Mouse (Mus musculus) c-Kit-positive CD71-positive TER-119-positive erythroid progenitor cells, embryonic 14.5 days (primary cell): Measurements from ENCODE around the gene Akr1b8.
A peak's percentile ranks its signal among the peaks of the same experiment; 100 is the strongest.
"Not testable (repeated sequence)": the region's sequence is repeated elsewhere in the genome, so short reads cannot be mapped to it uniquely, and the experiment has no call there.

ENCODE experiments used
- DNase-seq: peaks from one replicate; pipeline ENCODE4 v3.0.0-alpha.2; 2013; ENCODE audit warnings: low spot score

The Akr1b8 gene

GRCm38 (mm10) chr6:34350037-34350699, 3.8 kb upstream of the Akr1b8 start:
- no peak for DNase-seq

- not testable (repeated sequence) for DNase-seq
Observed at GRCm38 (mm10) chr6:34351481-34351880, 2.4 kb upstream of the Akr1b8 start.

DNA sequence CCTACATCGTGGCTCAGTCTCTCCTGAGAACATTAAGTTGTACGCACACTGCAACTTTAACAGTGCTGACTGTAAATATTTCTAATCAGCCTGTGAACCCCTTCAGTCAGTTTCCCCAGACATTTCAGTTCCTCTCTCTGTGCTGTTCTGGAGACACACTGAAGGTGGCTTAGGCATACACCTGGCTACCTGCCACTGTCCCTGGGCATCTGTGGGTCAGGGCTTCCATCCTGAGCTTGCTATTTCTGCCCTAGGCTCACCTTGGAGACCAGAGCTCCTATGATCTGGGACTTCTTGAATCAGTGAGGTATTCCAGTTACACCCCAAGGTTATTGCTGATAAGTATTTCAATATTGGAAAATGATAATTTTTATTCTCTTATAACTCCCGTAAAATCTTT, 1.5 kb upstream of the Akr1b8 start:
- no peak for DNase-seq

- DNase-seq: no peak
Observed at GRCm38 (mm10) chr6:34354354-34355348, 732 bp downstream of the Akr1b8 start.

GRCm38 (mm10) chr6:34355349-34355747, 1.4 kb downstream of the Akr1b8 start:
- DNase-seq: no peak

DNA sequence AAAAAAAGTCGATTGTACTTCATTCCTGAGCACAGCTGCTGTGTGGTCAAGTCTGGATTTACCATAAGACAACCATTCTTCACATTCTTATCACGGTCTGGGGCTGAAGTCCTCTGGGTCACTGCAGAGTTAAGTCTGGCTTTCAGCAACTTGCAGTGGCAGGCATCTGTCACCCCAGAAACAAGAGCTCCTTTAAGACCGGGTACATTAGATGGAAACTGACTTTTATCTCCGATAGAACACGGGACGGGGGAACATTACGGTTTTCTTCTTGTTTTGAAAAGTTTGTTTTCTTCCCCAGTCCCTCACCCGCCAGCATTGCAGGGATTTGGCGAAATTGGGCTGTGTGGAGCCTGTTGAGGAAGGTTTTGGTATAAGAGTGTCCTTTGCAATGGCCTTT, 1.9 kb downstream of the Akr1b8 start:
- DNase-seq: no peak

GRCm38 (mm10) chr6:34364217-34365136, 10.6 kb downstream of the Akr1b8 start:
- no peak for DNase-seq

- DNase-seq: no peak
Observed at GRCm38 (mm10) chr6:34367998-34368397, 14.1 kb downstream of the Akr1b8 start.

- no peak for DNase-seq
Observed at GRCm38 (mm10) chr6:34370081-34370480, 16.2 kb downstream of the Akr1b8 start.

DNA sequence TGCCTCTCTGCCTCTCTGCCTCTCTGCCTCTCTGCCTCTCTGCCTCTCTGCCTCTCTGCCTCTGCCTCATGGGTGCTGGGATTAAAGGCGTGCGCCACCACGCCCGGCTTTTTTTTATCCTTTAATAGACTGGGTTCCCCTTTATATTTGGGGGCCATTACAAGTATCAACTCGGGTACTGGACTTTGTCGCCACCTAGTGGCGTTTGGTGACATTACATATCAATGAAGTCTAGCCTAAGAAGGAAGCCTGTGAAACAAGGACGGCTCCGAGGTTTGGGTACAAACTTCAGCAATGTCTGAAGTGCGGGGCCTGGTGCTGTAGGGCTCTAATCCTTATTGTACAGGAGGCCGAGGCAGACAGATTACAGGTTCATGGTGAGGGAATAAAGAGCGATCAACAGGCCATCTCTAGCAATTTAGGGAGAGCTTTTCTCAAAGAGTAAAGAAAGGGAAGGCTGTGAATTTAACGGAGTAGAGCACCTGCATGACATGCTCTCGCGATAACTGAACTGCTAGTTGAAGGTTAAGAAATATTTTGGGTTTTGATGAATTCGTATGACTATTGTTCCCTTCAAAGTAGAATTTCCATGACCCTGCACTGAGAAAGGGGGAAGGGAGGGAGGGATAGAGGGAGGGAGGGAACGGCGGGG, 17.9 kb downstream of the Akr1b8 start:
- DNase-seq: peak; percentile 79

- no peak for DNase-seq
Observed at GRCm38 (mm10) chr6:34373841-34374240, 19.9 kb downstream of the Akr1b8 start.

DNA sequence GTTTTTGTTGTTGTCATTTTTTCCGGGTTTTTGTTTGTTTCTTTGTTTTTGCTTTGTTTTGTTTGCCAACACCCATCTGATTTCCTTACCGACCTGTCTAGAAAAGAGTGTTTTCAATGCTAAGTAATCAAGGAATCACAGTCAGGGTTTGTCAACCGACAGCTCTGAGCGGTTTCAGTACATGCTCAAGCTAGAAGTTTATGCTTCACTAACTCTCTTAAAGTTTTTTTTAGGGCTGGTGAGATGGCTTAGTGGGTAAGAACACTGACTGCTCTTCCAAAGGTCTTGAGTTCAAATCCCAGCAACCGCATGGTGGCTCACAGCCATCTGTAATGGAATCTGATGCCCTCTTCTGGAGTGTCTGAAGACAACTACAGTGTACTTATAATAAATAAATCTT, 22.0 kb downstream of the Akr1b8 start:
- DNase-seq: not testable (repeated sequence)

- no peak for DNase-seq
Observed at GRCm38 (mm10) chr6:34383401-34383800, 29.5 kb downstream of the Akr1b8 start.

DNA sequence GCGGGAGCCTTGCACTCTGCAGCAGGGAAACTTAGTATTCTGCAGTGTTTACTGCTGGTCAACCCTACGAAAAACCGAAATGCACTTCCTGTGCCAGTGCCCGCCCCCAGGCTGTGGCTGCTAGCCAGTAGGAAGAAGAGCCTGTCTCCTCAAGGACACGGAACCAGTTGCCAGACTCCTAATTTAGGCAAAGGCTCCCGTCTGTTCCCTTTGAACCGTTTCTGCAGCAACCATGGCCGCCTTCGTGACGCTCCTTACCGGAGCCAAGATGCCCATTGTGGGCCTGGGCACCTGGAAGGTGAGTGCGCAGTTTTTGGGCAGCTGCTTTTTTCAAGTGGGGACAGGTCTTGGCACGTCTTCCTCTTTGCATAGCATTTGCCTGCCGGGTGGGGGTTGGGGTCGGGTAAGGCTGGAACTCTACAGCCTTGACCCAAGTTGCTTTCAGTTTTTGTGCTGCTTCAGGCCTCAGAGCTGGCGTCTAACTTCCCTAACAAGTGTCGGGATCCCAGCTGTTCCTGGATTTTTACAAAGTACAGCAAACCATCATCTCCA, 30.3 kb downstream of the Akr1b8 start, which contains the start of gene Akr1b10:
TSS of gene Akr1b10 (plus strand) at position 109 of the 552 bp plus-strand sequence.
- peak; percentile 29 for DNase-seq

DNA sequence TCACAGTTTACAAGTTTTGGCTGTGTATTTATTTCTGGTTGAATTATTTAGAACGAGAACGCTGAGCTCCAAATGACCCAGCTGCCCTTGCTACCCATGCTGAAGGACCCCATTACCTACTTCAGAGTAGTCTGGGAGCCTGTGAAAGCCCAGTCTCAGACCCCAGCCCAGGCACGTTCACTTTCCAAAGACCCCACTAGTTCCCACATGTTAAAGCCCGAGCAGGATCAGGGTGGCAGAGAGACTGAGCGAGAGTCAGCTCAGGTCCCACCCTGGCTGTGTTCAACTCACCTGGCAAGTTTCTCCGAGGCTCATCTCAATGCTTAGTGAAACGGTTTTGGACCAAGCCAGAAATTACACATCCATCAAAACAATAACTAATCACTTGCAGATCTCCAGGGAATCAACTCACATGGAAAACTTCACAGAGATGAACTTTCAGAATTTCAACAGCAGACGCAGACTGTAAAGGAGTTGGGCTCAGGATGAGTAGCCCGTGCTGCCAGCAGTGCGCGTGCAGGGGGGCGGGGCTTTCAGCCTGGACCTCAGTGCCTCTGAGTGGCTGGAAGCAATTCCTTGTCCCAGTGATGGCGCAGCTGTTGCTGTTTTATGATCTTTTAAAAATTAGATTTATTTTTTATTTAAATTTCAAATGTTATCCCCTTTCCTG, 30.9 kb downstream of the Akr1b8 start:
- peak; percentile 24 for DNase-seq

- DNase-seq: no peak
Observed at GRCm38 (mm10) chr6:34388420-34389156, 34.7 kb downstream of the Akr1b8 start.

DNA sequence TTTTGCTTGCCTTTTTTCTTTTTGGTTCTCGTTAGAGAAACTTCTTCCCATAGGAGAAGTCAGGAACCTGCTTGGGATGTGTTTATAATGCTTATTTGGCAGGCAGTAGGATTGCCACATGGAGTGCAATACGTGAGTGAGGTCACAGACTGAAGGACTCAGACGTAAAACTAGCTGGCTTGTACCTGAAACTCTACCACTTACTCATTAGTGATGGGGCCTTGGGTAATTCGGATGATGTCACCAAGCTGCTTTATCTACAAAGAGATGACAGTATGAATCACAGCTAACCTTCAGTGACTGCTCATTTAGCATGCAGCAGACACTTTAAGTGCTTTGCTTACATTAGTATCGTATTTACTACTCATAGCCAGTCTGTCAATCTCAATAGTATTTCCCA, 42.0 kb downstream of the Akr1b8 start:
- no peak for DNase-seq

DNA sequence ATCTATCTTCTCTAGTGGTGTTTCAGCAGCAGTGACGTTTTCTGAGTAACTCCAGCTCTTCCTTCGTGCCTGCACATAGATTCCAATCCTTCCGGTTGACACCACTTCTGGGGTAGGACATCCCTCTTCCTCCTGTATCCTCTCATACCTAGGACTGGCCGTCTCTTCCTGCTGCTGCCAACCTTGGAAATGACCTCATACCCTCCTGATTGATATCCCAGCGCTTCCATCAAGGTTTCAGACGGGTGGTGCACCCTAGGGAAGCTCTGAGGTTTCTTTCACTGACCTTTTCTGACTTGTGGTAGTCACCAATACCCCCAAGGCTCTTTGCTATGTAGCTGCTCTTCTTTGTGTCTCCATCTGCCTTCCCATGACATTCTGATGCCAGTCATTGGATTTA, 44.5 kb downstream of the Akr1b8 start:
- DNase-seq: no peak

GRCm38 (mm10) chr6:34399606-34400220, 45.8 kb downstream of the Akr1b8 start:
- no peak for DNase-seq
